Mouse (Mus musculus): ENCODE data around the gene Cbr1. TPM values are rescaled to one million over a fixed set of nuclear protein-coding genes. Genes with fewer than 3 reads are reported as not detected.

The Cbr1 gene
- total RNA-seq (2021), result 10 to 100 TPM; 57.6 to 58.1 TPM

- intact Hi-C loops (cut with DNase I), result no loop called here
- DNase-seq, result no peak
Observed at GRCm38 (mm10) chr16:93605553-93605952, at the start of gene Cbr1. TSS of gene Cbr1 (plus strand) at chr16:93605853.

- intact Hi-C loops (cut with DNase I), result no loop called here
- DNase-seq, result no peak
Observed at GRCm38 (mm10) chr16:93557646-93558045, 48.0 kb upstream of the Cbr1 start.

GRCm38 (mm10) chr16:93558499-93558898, 47.2 kb upstream of the Cbr1 start:
- intact Hi-C loops (cut with DNase I), result no loop called here
- DNase-seq, result no peak

- DNase-seq, result no peak
- intact Hi-C loops (cut with DNase I), result no loop called here
Observed at GRCm38 (mm10) chr16:93572383-93572782, 33.3 kb upstream of the Cbr1 start.

- intact Hi-C loops (cut with DNase I), result no loop called here
- DNase-seq, result no peak
Observed at GRCm38 (mm10) chr16:93573434-93573833, 32.2 kb upstream of the Cbr1 start.

GRCm38 (mm10) chr16:93574521-93575191, 31.0 kb upstream of the Cbr1 start:
- intact Hi-C loops (cut with DNase I), result no loop called here
- no peak for DNase-seq

- DNase-seq, result no peak
- intact Hi-C loops (cut with DNase I), result no loop called here
Observed at GRCm38 (mm10) chr16:93575574-93575973, 30.1 kb upstream of the Cbr1 start.

GRCm38 (mm10) chr16:93576412-93577082, 29.1 kb upstream of the Cbr1 start:
- intact Hi-C loops (cut with DNase I), result no loop called here
- peak; percentile 83 for DNase-seq

- DNase-seq, result no peak
- intact Hi-C loops (cut with DNase I), result no loop called here
Observed at GRCm38 (mm10) chr16:93578346-93579005, 27.2 kb upstream of the Cbr1 start.

GRCm38 (mm10) chr16:93581125-93581524, 24.5 kb upstream of the Cbr1 start:
- peak; percentile 36 for DNase-seq
- intact Hi-C loops (cut with DNase I), result no loop called here

- intact Hi-C loops (cut with DNase I), result no loop called here
- no peak for DNase-seq
Observed at GRCm38 (mm10) chr16:93584976-93585702, 20.5 kb upstream of the Cbr1 start.

- intact Hi-C loops (cut with DNase I), result no loop called here
- no peak for DNase-seq
Observed at GRCm38 (mm10) chr16:93585703-93586205, 19.9 kb upstream of the Cbr1 start.

- DNase-seq, result no peak
- intact Hi-C loops (cut with DNase I), result no loop called here
Observed at GRCm38 (mm10) chr16:93586382-93586781, 19.3 kb upstream of the Cbr1 start.

GRCm38 (mm10) chr16:93588281-93588680, 17.4 kb upstream of the Cbr1 start:
- intact Hi-C loops (cut with DNase I), result no loop called here
- DNase-seq, result no peak

GRCm38 (mm10) chr16:93590915-93591314, 14.7 kb upstream of the Cbr1 start:
- DNase-seq, result no peak
- intact Hi-C loops (cut with DNase I), result no loop called here

GRCm38 (mm10) chr16:93591450-93592430, 13.9 kb upstream of the Cbr1 start:
- intact Hi-C loops (cut with DNase I), result no loop called here
- no peak for DNase-seq

- DNase-seq, result no peak
- intact Hi-C loops (cut with DNase I), result no loop called here
Observed at GRCm38 (mm10) chr16:93592711-93593110, 12.9 kb upstream of the Cbr1 start.

- no peak for DNase-seq
- intact Hi-C loops (cut with DNase I), result no loop called here
Observed at GRCm38 (mm10) chr16:93593406-93593805, 12.2 kb upstream of the Cbr1 start.

GRCm38 (mm10) chr16:93594448-93594847, 11.2 kb upstream of the Cbr1 start:
- intact Hi-C loops (cut with DNase I), result no loop called here
- no peak for DNase-seq

- DNase-seq, result no peak
- intact Hi-C loops (cut with DNase I), result no loop called here
Observed at GRCm38 (mm10) chr16:93595766-93596165, 9.9 kb upstream of the Cbr1 start.

Data from left cerebral cortex, postnatal 4 days (tissue).